Mouse (Mus musculus): Measurements from ENCODE around the gene 6030445D17Rik.
A peak's percentile ranks its signal among the peaks of the same experiment; 100 is the strongest.

6030445D17Rik gene

DNA sequence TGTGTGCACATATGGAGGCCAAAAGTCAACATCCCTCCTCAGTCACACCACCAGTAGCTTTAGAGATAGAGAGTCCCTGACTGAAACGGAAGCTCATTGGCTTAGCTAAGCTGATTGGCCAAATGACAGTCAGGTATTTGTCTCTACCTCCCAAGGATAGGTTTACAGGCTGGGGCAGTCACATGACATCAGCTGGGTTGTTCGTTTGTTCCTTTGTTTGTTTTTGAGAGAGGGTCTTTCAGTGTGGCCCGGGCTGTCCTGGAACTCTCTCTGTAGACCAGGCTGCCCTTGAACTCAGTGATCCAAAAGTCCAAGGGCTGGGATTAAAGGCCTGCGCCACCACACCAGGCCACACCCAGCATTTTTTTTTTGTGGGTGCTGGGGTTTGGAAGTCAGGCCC is 844 bp upstream of the 6030445D17Rik start:
- no peak for DNase-seq (ENCODE audit: low spot score)

GRCm38 (mm10) chr4:136461761-136462085 is 327 bp upstream of the 6030445D17Rik start:
- DNase-seq (ENCODE audit: low spot score): no peak

- peak; percentile 12 for DNase-seq (ENCODE audit: low spot score)
Measured at GRCm38 (mm10) chr4:136462839-136463178, 759 bp downstream of the 6030445D17Rik start.

GRCm38 (mm10) chr4:136463436-136463835 is 1.4 kb downstream of the 6030445D17Rik start:
- DNase-seq (ENCODE audit: low spot score): no peak

- DNase-seq (ENCODE audit: low spot score): no peak
Measured at GRCm38 (mm10) chr4:136466226-136466625, 4.2 kb downstream of the 6030445D17Rik start.

DNA sequence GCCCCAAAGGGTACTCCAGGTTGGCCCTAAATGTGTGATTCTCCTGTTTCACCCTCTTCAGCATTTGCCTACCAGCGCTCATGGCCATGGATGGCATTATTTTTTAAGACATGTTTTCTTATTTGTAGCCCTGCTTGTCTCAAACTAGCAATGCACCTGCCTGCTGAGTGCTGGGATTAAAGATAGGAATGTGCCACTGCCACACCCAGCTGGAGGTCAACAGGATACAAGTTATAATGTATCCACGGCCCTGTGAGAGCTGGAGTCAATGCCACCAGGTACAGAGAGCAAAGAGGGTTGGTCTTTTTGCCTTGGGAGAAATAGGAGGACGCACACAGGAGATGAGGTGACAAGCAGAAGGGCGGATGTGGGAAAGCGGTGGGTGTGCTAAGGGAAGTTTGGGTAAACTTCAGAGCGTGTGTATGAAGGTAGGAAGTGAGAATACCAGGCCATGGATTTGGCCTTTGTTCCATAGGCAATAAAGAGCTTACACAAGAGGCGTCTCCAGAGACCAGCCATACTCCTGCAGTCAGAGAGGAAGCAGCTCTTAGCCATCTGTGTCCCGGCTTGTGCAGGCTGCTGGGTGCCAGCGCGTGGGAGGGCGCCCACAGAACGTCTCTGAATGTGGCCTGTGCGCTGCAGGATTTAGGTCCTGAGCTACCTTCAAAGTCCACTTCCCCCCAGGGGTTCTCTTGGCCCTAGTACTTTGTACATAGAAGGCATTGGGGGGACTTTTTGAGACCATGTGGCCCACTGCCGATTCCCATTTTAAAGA is 6.7 kb downstream of the 6030445D17Rik start:
- DNase-seq (ENCODE audit: low spot score): no peak

DNA sequence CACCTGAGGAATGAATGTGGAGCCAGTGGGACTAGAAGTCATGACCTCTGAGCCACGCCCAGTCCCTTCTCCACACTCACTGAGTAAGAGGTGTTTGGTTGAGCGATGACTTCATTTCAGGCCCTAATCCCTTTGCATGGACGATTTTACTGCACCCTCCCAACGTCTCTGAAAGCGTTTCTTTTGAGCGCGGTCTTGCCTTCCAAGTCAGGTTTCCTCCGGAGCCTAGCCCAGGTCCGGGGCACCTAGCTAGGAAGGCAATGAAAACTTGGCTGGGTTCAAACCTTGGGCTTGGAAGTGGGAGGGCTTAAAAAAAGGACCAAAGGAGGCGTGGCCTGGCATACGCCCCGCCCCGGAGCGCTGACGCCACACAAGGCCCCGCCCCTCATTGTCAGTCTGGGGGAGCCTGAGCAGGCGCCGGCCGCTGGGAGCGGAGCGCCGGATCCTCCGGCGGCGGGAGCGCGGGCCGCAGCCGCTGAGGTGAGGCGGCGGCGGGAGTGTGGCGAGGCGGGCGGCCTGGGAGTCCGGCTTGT is 7.4 kb downstream of the 6030445D17Rik start, which contains the start of gene Luzp1:
Gene Luzp1, plus strand, starts transcription at position 391 of the 533 bp plus-strand sequence.
- peak; percentile 89 for DNase-seq (ENCODE audit: low spot score)

GRCm38 (mm10) chr4:136469941-136470346 is 7.9 kb downstream of the 6030445D17Rik start:
- no peak for DNase-seq (ENCODE audit: low spot score)

DNA sequence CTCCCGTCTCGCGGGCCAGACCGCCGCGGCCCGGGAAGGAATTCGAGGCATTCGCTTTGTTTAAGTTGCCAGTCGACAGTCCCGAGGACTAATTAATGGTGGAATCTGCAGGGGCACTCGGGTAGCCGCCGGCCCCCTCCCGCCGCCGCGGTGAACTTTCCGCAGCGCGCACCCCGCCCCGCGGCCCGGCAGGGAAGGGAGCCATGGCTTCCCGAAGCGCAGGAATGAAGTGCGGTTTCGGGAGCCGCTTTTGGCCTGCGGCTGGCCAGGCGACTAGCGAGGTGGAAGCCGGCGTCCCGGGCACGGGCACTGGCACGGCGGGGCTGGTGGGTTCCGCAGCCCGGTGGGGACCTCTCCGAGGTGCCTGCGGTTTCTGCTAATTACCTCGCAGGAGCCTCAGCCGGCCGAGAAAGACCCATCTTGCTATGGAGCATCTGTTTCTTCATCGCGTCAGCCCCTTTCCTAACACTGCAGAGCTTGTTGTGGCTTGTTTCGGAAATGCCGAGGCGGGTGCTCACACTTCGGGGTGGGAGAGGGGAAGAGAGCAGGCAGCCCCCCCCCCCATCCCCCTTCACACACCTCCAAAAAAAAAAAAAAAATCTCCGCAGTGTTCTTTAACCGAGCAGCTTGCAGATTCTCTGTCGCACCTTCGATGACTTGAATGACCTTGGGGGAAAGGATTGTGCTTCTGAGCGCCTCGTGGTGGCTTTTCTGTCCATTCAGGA is 8.5 kb downstream of the 6030445D17Rik start:
- peak; percentile 49 for DNase-seq (ENCODE audit: low spot score)

DNA sequence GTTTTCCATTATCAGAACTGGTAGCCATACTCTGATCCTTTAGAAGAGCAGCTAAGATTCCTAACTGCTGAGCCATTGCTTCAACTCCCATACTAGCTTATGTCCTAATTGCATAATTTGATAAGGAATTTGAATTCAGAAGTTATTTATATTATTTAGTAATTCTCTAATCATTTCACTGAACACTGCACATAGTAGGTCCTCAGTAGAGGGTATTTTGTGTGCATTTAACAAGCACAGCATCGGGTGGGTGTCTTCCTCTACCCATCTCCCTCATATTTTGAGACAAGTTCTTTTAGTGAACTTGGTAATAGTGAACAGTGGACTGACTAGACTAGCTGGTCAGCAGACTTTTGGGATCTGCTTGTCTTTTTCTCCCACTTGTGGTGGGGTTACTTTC is 14.6 kb downstream of the 6030445D17Rik start:
- DNase-seq (ENCODE audit: low spot score): no peak

GRCm38 (mm10) chr4:136486549-136486948 is 24.5 kb downstream of the 6030445D17Rik start:
- no peak for DNase-seq (ENCODE audit: low spot score)

DNA sequence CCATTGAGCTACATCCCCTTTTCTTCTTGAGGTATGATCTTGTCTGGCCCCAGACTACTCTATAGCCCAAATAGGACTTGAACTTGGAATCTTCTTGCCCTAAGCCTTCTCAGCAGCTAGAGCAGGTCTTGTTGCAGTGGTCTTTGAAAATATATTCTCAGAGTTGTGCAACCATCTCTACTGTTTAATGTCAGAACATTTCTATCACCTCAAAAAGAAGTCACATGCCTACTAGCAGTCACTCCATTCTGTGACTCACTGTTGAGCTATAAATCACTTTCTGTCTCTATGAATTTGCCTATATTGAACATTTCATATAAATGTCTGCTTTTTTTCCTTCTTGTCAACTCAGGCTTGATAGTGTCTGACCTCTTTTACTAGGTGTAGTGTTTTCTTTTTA is 33.9 kb downstream of the 6030445D17Rik start:
- no peak for DNase-seq (ENCODE audit: low spot score)

GRCm38 (mm10) chr4:136505426-136506215 is 43.6 kb downstream of the 6030445D17Rik start:
- DNase-seq (ENCODE audit: low spot score): no peak

GRCm38 (mm10) chr4:136509857-136510256 is 47.8 kb downstream of the 6030445D17Rik start:
- DNase-seq (ENCODE audit: low spot score): no peak

DNA sequence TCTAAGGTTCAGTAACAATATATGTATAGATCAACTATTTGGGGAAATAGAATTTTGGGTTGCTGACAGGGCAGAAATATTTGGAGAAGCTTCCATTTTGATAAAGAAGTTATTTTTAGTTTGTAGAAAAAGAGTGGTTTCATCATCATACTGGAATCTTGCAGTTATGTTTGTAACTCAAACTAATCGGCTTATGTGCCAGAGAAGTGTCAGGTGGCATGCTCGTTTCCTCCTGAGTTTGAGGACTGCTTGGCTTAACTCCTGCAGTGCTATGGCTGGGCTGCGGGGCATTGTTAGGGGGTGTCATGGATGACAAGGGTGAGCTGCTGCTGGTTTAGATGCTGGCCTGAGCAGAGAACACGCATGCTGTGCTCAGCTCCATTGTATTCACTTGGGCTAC is 49.7 kb downstream of the 6030445D17Rik start:
- no peak for DNase-seq (ENCODE audit: low spot score)

DNA sequence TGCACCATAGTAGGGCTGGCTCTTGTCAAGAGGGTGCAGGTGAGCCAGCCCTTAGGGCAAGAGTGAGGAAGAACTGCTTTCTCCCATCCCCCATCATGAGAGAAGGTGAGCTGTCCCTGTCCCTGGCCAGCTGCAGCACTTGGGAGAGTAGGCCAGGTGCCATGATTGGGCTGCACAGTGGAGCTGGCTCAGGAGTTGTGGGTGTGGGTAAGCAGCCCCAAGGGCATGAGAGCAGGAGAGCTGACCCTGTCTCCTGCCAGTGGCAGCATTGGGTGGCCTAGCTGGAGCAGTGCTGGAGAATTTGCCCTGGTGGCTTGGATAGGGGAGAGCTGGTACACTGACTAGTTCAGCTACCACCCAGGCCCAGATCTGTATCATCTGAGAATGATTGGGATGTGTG is 50.9 kb downstream of the 6030445D17Rik start:
- no peak for DNase-seq (ENCODE audit: low spot score)
